Mouse (Mus musculus) myocyte (in vitro differentiated cells): Measurements from ENCODE around the gene Olfr594.

Experiments
- E2F4 ChIP-seq: IDR thresholded peaks from one replicate; pipeline ENCODE4 v1.6.1; 2011; ENCODE audit warnings: mild to moderate bottlenecking, control low read depth, moderate library complexity; ENCODE audit not compliant: insufficient read depth
- MAX ChIP-seq: IDR thresholded peaks from one replicate; pipeline ENCODE4 v1.6.1; 2011; ENCODE audit warnings: low read depth, mild to moderate bottlenecking, control low read depth
- MYOD1 ChIP-seq, 3 experiments: IDR thresholded peaks; one replicate each; pipeline ENCODE4 v1.6.1; 2011; ENCODE audit warnings: control low read depth in 2 of 3, low read depth in 2 of 3, mild to moderate bottlenecking in 2 of 3, moderate library complexity in 1 of 3; ENCODE audit not compliant: insufficient read length in 2 of 3, control insufficient read depth in 1 of 3
- MYOG ChIP-seq, 3 experiments: IDR thresholded peaks; one replicate each; pipeline ENCODE4 v1.6.1; 2011; ENCODE audit warnings: control low read depth in 2 of 3, low read depth in 2 of 3, mild to moderate bottlenecking in 2 of 3; ENCODE audit not compliant: insufficient read length in 2 of 3, control insufficient read depth in 1 of 3, insufficient read depth in 1 of 3
- POLR2A ChIP-seq: IDR thresholded peaks from one replicate; pipeline ENCODE4 v1.6.1; 2011; ENCODE audit warnings: low read depth, mild to moderate bottlenecking, control low read depth, moderate library complexity; ENCODE audit not compliant: insufficient read length
- POLR2AphosphoS2 ChIP-seq: IDR thresholded peaks from one replicate; pipeline ENCODE4 v1.6.1; 2011; ENCODE audit warnings: low read depth, control low read depth; ENCODE audit not compliant: insufficient read length
- TCF12 ChIP-seq: IDR thresholded peaks from one replicate; pipeline ENCODE4 v1.6.1; 2011; ENCODE audit warnings: mild to moderate bottlenecking, control low read depth; ENCODE audit not compliant: poor library complexity, insufficient read depth, severe bottlenecking
- USF1 ChIP-seq: IDR thresholded peaks from one replicate; pipeline ENCODE4 v1.6.1; 2011; ENCODE audit warnings: low read depth, mild to moderate bottlenecking, control low read depth, moderate library complexity

- TF ChIP-seq POLR2A (no peak), TCF12 (no peak), E2F4 (no peak), MAX (no peak), POLR2AphosphoS2 (no peak), MYOD1 (IDR thresholded peaks at IDR 0.05; ENCODE audit: control insufficient read depth in 1 of 3, insufficient read length in 2 of 3, low read depth in 2 of 3) (no peak), USF1 (no peak), MYOG (IDR thresholded peaks at IDR 0.05; ENCODE audit: control insufficient read depth in 1 of 3, insufficient read depth in 1 of 3, insufficient read length in 2 of 3, low read depth in 2 of 3) (no peak)
These were observed at the start of gene Olfr594 for GRCm38 (mm10) chr7:103216696-103217095.
